Mouse (Mus musculus): ENCODE measurements around the gene Nlrp14. TPM values are rescaled to one million over a fixed set of nuclear protein-coding genes. Genes with fewer than 3 reads are reported as not detected.
A peak's percentile ranks its signal among the peaks of the same experiment; 100 is the strongest.
"Not testable (repeated sequence)": the region's sequence is repeated elsewhere in the genome, so short reads cannot be mapped to it uniquely, and the experiment has no call there.

Nlrp14 gene
- total RNA-seq (2012; rRNA removed), result 1.1 and 1.2 TPM in 2 replicates

DNA sequence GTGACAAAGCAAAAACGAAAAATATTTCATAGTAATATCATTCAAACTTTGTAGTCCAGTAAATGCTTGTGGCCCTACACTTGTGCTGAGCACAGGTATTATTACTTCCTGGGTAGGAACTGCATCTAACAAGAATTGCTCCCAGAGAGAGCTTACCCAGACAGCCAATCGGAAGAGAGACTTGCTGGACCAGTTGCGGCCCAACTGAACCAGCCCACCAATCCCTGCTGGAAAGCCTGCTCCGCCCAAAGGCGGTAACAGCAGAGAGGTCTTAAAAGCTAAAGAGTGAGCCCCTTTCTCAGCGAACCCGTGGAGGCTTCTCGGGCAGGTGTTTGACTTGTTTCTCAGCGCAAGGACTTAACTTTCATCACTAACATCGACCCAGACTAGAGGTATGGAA, at the start of gene Nlrp14:
Nlrp14 (plus strand) TSS at position 301 of the 400 bp plus-strand sequence.
- H3K36me3 ChIP-seq (ENCODE audit: control insufficient read depth, insufficient read depth, low read length, poor library complexity, severe bottlenecking), result no peaks in the 10 kb centered on the region
- in situ Hi-C loops (cut with MboI; ENCODE audit: low sequenced_read_pairs in 2 of 2, unreplicated experiment in 2 of 2), result no loop called here
- H3K4me1 ChIP-seq (ENCODE audit: control insufficient read depth in 2 of 2, insufficient read depth in 2 of 2, low read length in 2 of 2, poor library complexity in 1 of 2), result no peaks in the 10 kb centered on the region
- H3K9ac ChIP-seq (ENCODE audit: insufficient read depth, low read depth, low read length, poor library complexity, severe bottlenecking), result no peak within 1 kb of the TSS
- no peak within 1 kb of the TSS for H3K27ac ChIP-seq (ENCODE audit: insufficient read depth, low read depth, low read length, poor library complexity, severe bottlenecking)
- H3K4me3 ChIP-seq (ENCODE audit: insufficient read depth in 1 of 2, low read depth in 1 of 2, low read length in 2 of 2, poor library complexity in 1 of 2, severe bottlenecking in 1 of 2), result peak within 1 kb of the TSS in 1 of 2 experiments; percentile 58; a peak in 2 of 4 replicates
- no peaks in the 10 kb centered on the region for H3K9me3 ChIP-seq (ENCODE audit: control insufficient read depth, insufficient read depth, low read depth, low read length)
- DNase-seq (ENCODE audit: low read depth, low spot score), result no peak
- TF ChIP-seq MAFK (IDR thresholded peaks at IDR 0.05; ENCODE audit: insufficient read depth, low read depth, low read length) (no peak), CHD2 (IDR thresholded peaks at IDR 0.05; ENCODE audit: low read depth, low read length) (no peak), HCFC1 (IDR thresholded peaks at IDR 0.05; ENCODE audit: borderline replicate concordance, insufficient read depth, low read length) (no peak), ZC3H11A (IDR thresholded peaks at IDR 0.05; ENCODE audit: borderline replicate concordance, low read depth, low read length) (no peak), ZNF384 (IDR thresholded peaks at IDR 0.05; ENCODE audit: low read depth, low read length) (no peak)

GRCm38 (mm10) chr7:107130983-107131382, 35.8 kb upstream of the Nlrp14 start, which contains the start of gene Olfr715:
Olfr715 (minus strand) TSS chr7:107131083.
- H3K4me1 ChIP-seq (ENCODE audit: control insufficient read depth in 2 of 2, insufficient read depth in 2 of 2, low read length in 2 of 2, poor library complexity in 1 of 2); DNase-seq (ENCODE audit: low read depth, low spot score); H3K36me3 ChIP-seq (ENCODE audit: control insufficient read depth, insufficient read depth, low read length, poor library complexity, severe bottlenecking); H3K27ac ChIP-seq (ENCODE audit: insufficient read depth, low read depth, low read length, poor library complexity, severe bottlenecking); H3K9ac ChIP-seq (ENCODE audit: insufficient read depth, low read depth, low read length, poor library complexity, severe bottlenecking); H3K9me3 ChIP-seq (ENCODE audit: control insufficient read depth, insufficient read depth, low read depth, low read length); H3K4me3 ChIP-seq (ENCODE audit: insufficient read depth in 1 of 2, low read depth in 1 of 2, low read length in 2 of 2, poor library complexity in 1 of 2, severe bottlenecking in 1 of 2); in situ Hi-C loops (cut with MboI; ENCODE audit: low sequenced_read_pairs in 2 of 2, unreplicated experiment in 2 of 2): not testable (repeated sequence)

DNA sequence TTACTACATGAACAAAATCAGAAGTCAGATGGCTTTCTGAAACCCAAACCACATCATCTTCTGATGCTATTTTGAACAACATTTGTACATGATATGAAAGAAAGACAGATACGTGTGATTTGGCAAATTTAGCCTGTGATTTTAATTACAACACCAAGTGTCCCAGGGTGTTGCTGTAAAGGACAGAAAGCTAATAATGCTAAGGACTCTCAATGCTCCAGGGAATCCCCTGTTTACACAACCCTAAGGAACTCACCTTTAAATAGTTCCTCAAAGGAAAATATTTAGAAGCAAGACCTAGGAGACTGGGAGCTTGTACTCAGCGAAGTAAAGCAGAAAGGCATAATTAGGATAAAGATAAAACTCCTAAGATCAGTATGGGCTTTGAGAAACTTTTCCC, 28.8 kb upstream of the Nlrp14 start, which contains the start of gene Olfr716:
Olfr716 (plus strand) TSS at position 301 of the 400 bp plus-strand sequence.
- H3K4me1 ChIP-seq (ENCODE audit: control insufficient read depth in 2 of 2, insufficient read depth in 2 of 2, low read length in 2 of 2, poor library complexity in 1 of 2); in situ Hi-C loops (cut with MboI; ENCODE audit: low sequenced_read_pairs in 2 of 2, unreplicated experiment in 2 of 2); H3K9ac ChIP-seq (ENCODE audit: insufficient read depth, low read depth, low read length, poor library complexity, severe bottlenecking); H3K36me3 ChIP-seq (ENCODE audit: control insufficient read depth, insufficient read depth, low read length, poor library complexity, severe bottlenecking); H3K4me3 ChIP-seq (ENCODE audit: insufficient read depth in 1 of 2, low read depth in 1 of 2, low read length in 2 of 2, poor library complexity in 1 of 2, severe bottlenecking in 1 of 2); H3K27ac ChIP-seq (ENCODE audit: insufficient read depth, low read depth, low read length, poor library complexity, severe bottlenecking); DNase-seq (ENCODE audit: low read depth, low spot score); H3K9me3 ChIP-seq (ENCODE audit: control insufficient read depth, insufficient read depth, low read depth, low read length): not testable (repeated sequence)

- Histone ChIP-seq H3K27ac (ENCODE audit: insufficient read depth, low read depth, low read length, poor library complexity, severe bottlenecking) (no peak overlapping the region), H3K9ac (ENCODE audit: insufficient read depth, low read depth, low read length, poor library complexity, severe bottlenecking) (no peak overlapping the region), H3K4me1 (ENCODE audit: control insufficient read depth in 2 of 2, insufficient read depth in 2 of 2, low read length in 2 of 2, poor library complexity in 1 of 2) (no peaks in the 10 kb centered on the region), H3K4me3 (ENCODE audit: insufficient read depth in 1 of 2, low read depth in 1 of 2, low read length in 2 of 2, poor library complexity in 1 of 2, severe bottlenecking in 1 of 2) (no peak overlapping the region), H3K36me3 (ENCODE audit: control insufficient read depth, insufficient read depth, low read length, poor library complexity, severe bottlenecking) (no peaks in the 10 kb centered on the region), H3K9me3 (ENCODE audit: control insufficient read depth, insufficient read depth, low read depth, low read length) (no peaks in the 10 kb centered on the region)
- DNase-seq (ENCODE audit: low read depth, low spot score), result no peak
- in situ Hi-C loops (cut with MboI; ENCODE audit: low sequenced_read_pairs in 2 of 2, unreplicated experiment in 2 of 2), result no loop called here
- no peak for TF ChIP-seq HCFC1 (IDR thresholded peaks at IDR 0.05; ENCODE audit: borderline replicate concordance, insufficient read depth, low read length)
- TF ChIP-seq ZC3H11A (IDR thresholded peaks at IDR 0.05; ENCODE audit: borderline replicate concordance, low read depth, low read length), result no peak
- TF ChIP-seq ZNF384 (IDR thresholded peaks at IDR 0.05; ENCODE audit: low read depth, low read length), result no peak
- no peak for TF ChIP-seq CHD2 (IDR thresholded peaks at IDR 0.05; ENCODE audit: low read depth, low read length)
- TF ChIP-seq MAFK (IDR thresholded peaks at IDR 0.05; ENCODE audit: insufficient read depth, low read depth, low read length), result no peak
These were observed 13.6 kb downstream of the Nlrp14 start for GRCm38 (mm10) chr7:107180406-107180805.

DNA sequence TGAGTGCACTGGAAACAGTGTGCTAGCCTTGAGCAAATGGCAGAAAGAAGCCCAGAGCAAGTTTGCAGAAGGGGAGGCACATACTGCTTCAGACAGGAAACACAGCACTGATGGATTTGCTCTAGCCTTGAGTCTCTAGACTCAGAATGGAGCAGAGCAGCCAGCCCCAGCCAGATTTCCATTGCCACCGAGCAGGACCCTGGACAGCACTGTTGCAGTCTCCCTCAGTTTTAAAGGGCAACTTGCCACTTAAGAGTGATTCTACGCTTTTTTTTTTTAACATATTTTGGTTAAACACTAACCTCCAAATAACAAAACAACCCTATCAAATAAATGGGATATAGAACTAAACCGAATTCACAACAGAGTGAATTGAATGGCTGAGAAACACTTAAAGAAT, 35.0 kb downstream of the Nlrp14 start:
- TF ChIP-seq HCFC1 (IDR thresholded peaks at IDR 0.05; ENCODE audit: borderline replicate concordance, insufficient read depth, low read length) (no peak), ZNF384 (IDR thresholded peaks at IDR 0.05; ENCODE audit: low read depth, low read length) (peak; percentile 66), MAFK (IDR thresholded peaks at IDR 0.05; ENCODE audit: insufficient read depth, low read depth, low read length) (no peak)
- Histone ChIP-seq H3K9ac (ENCODE audit: insufficient read depth, low read depth, low read length, poor library complexity, severe bottlenecking) (no peak overlapping the region), H3K4me1 (ENCODE audit: control insufficient read depth in 2 of 2, insufficient read depth in 2 of 2, low read length in 2 of 2, poor library complexity in 1 of 2) (no peaks in the 10 kb centered on the region), H3K36me3 (ENCODE audit: control insufficient read depth, insufficient read depth, low read length, poor library complexity, severe bottlenecking) (no peaks in the 10 kb centered on the region), H3K9me3 (ENCODE audit: control insufficient read depth, insufficient read depth, low read depth, low read length) (no peaks in the 10 kb centered on the region), H3K4me3 (ENCODE audit: insufficient read depth in 1 of 2, low read depth in 1 of 2, low read length in 2 of 2, poor library complexity in 1 of 2, severe bottlenecking in 1 of 2) (no peak overlapping the region), H3K27ac (ENCODE audit: insufficient read depth, low read depth, low read length, poor library complexity, severe bottlenecking) (no peak overlapping the region)
- DNase-seq (ENCODE audit: low read depth, low spot score), result no peak
- in situ Hi-C loops (cut with MboI; ENCODE audit: low sequenced_read_pairs in 2 of 2, unreplicated experiment in 2 of 2), result loop anchor here (25.0 kb wide), 2 partner anchors 360 to 535 kb away; partner anchors contain the start of gene Olfml1 (in 1 of the 2)

All from ES-E14 (cell line).